Comparison of ENCODE assay signal across 19 mouse cellular contexts in genomic region chr8:6991516-6991915, GRCm38 (mm10).
"Had no signal": no experiment of that assay in that cellular context is flagged by ENCODE, and none has a peak within 500 bp of the region (broad histone marks: within the 10 kb centered on the region; RNA-seq: fewer than 3 reads in every experiment).

No protein-coding gene starts in this region.

- H3K9ac ChIP-seq: liver, embryonic 15.5 days; liver, postnatal 0 days; midbrain, embryonic 12.5 days; neural tube, embryonic 13.5 days; neural tube, embryonic 15.5 days; stomach, embryonic 15.5 days had no signal

- H3K27ac ChIP-seq: liver, embryonic 15.5 days; macrophage; midbrain, embryonic 12.5 days; neural tube, embryonic 13.5 days; neural tube, embryonic 15.5 days; stomach, embryonic 15.5 days; stomach, postnatal 0 days had no signal

- DNase-seq: liver, postnatal 0 days; lung, adult 2 months; lung, postnatal 10 days; lung, postnatal 36 days; midbrain, embryonic 14.5 days; right cerebral cortex, postnatal 14 days; thymus, adult 2 months; thymus, postnatal 25 days; thymus, postnatal 4 days had no signal

- H3K4me1 ChIP-seq: liver, embryonic 15.5 days; megakaryocyte, embryonic 14.5 days; midbrain, embryonic 12.5 days; neural tube, embryonic 13.5 days; neural tube, embryonic 15.5 days; stomach, embryonic 15.5 days had no signal

- H3K27me3 ChIP-seq: liver, embryonic 15.5 days; megakaryocyte, embryonic 14.5 days; midbrain, embryonic 12.5 days; neural tube, embryonic 13.5 days; neural tube, embryonic 15.5 days; stomach, embryonic 15.5 days had no signal

- H3K9me3 ChIP-seq: liver, embryonic 15.5 days; megakaryocyte, embryonic 14.5 days; midbrain, embryonic 12.5 days; neural tube, embryonic 13.5 days; neural tube, embryonic 15.5 days; stomach, embryonic 15.5 days had no signal

- H3K4me3 ChIP-seq: liver, embryonic 15.5 days; megakaryocyte, embryonic 14.5 days; midbrain, embryonic 12.5 days; myocyte; neural tube, embryonic 13.5 days; neural tube, embryonic 15.5 days; stomach, embryonic 15.5 days had no signal

- H3K4me2 ChIP-seq: liver, embryonic 15.5 days; midbrain, embryonic 12.5 days; neural tube, embryonic 13.5 days; neural tube, embryonic 15.5 days; stomach, embryonic 15.5 days had no signal

- ATAC-seq: liver, postnatal 0 days; midbrain, embryonic 16.5 days had no signal

- H3K36me3 ChIP-seq: liver, embryonic 15.5 days; midbrain, embryonic 12.5 days; neural tube, embryonic 13.5 days; neural tube, embryonic 15.5 days; stomach, embryonic 15.5 days had no signal
